Mouse (Mus musculus): ENCODE measurements around the gene Nckap5.

DNA sequence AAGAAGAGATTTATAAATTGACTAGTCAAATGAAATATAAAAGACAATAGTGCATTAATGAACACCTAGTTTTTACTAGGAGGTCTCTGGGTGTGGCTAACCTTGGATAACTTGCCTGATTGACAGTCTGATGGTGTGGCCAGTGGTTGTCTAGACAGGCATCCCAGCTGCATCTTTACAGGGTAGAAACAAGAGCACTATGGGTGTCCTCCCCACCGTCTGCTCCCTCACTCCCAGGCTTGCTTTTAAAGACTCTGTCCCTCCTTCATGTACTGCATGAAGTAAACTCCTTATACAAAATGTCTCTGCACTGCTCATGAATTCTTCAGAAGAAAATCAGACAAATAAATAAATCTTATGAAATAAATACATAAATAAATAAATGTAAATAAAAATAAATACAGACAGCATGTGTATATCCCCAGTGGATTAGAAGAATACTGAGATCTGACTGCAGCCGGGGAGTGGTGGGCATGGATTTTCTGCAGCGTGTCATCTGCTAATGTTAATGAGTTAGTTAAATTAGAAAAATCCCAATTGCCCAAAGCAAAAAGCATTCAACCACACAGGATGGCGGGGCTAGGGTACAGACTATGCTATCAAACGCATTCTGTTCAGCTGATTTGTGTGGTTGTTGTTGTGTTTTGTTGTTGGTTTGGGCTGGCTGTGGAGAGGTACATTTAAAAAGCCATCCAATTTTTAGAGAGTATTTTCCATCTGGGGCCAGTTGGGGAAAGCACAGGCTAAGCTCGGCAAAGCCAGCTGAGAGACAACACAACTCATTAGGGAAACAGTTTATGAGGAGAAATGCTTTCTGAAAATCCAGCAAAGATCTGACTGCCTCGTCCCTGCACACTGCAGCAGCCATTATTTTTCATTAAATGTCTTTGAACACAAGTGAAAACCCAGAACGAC lies 130.3 kb downstream of the Nckap5 start:
- TF ChIP-seq CHD2 (IDR thresholded peaks at IDR 0.05; ENCODE audit: low read depth, low read length) (no peak), HCFC1 (IDR thresholded peaks at IDR 0.05; ENCODE audit: borderline replicate concordance, insufficient read depth, low read length) (no peak), MAFK (IDR thresholded peaks at IDR 0.05; ENCODE audit: insufficient read depth, low read depth, low read length) (no peak)

Measured in ES-E14 (cell line).